Mouse (Mus musculus): ENCODE results near the gene Ccdc85c. TPM values are rescaled to one million over a fixed set of nuclear protein-coding genes. Genes with fewer than 3 reads are reported as not detected.

The Ccdc85c gene
- polyA plus RNA-seq, 1 experiment from 2014 or later = 2.3 TPM

DNA sequence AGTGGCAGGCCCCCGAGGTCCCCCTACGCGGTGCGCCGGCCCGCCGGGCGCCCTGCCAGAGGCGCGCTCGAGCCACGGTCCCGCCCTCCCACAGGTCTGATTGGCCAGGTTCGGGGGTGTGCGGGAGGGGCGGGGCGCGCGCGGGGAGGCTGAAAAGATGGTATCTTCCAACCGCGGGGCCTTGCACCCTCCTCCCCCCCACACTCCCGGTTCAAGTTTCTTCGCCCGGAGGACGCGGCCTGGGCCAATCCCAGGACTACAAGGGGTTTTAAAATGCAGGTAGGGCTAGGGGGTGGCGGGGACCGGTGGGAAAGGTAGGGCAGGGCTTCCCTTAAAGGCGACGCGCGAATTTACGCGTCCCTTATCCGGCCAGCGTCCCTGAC is 274 bp upstream of the Ccdc85c start:
- Histone ChIP-seq H3K4me2 (peak overlapping the region; percentile 94), H3K27me3 (peaks cover 78% of the 10 kb centered on the region), H3K4me3 (replicated peaks) (peak overlapping the region; percentile 67), H3K9me3 (replicated peaks) (no peaks in the 10 kb centered on the region), H3K36me3 (no peaks in the 10 kb centered on the region), H3K4me1 (replicated peaks) (peaks cover 72% of the 10 kb centered on the region), H3K9ac (peak overlapping the region; percentile 69), H3K27ac (no peak overlapping the region; the same call in 1 of the 2 replicates)
- WGBS (ENCODE audit: insufficient replicate concordance) = 0% methylated on average over 27 of the region's 37 CpGs
- peak; percentile 97 for ATAC-seq (ENCODE audit: low read depth)
- peak; percentile 94 for DNase-seq

DNA sequence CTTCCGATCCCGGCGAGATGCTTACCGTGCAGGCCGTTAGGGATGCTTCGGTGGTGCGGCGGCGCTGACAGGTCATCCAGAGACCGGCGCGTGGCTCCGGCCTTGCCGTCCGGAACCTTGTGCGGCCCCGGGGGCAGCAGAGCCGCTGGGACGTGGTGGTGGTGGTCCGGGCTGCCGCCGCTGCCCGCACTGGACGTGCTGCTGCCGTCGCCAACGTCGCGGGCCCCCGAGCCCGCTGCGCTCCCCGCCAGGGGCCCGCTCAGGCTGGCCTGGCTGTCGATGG is 971 bp downstream of the Ccdc85c start:
- DNase-seq = no peak
- no peak overlapping the region for H3K27ac ChIP-seq
- peak overlapping the region; percentile 94 for H3K4me2 ChIP-seq
- H3K27me3 ChIP-seq = peaks cover 77% of the 10 kb centered on the region
- ATAC-seq (ENCODE audit: low read depth) = no peak
- H3K9me3 ChIP-seq (replicated peaks) = no peaks in the 10 kb centered on the region
- no peaks in the 10 kb centered on the region for H3K36me3 ChIP-seq
- H3K4me1 ChIP-seq (replicated peaks) = peaks cover 84% of the 10 kb centered on the region
- H3K4me3 ChIP-seq (replicated peaks) = peak overlapping the region; percentile 67
- 2% methylated on average over 35 of the region's 35 CpGs for WGBS (ENCODE audit: insufficient replicate concordance)
- H3K9ac ChIP-seq = peak overlapping the region; percentile 76

GRCm38 (mm10) chr12:108273466-108274312 is 1.5 kb downstream of the Ccdc85c start:
- ATAC-seq (ENCODE audit: low read depth) = no peak
- 2% methylated on average over 21 of the region's 21 CpGs for WGBS (ENCODE audit: insufficient replicate concordance)
- H3K9ac ChIP-seq = peak overlapping the region; percentile 76
- H3K4me1 ChIP-seq (replicated peaks) = peaks cover 90% of the 10 kb centered on the region
- peaks cover 72% of the 10 kb centered on the region for H3K27me3 ChIP-seq
- H3K9me3 ChIP-seq (replicated peaks) = no peaks in the 10 kb centered on the region
- DNase-seq = no peak
- H3K36me3 ChIP-seq = no peaks in the 10 kb centered on the region
- H3K27ac ChIP-seq = peak overlapping the region; percentile 29; the same call in 1 of the 2 replicates
- peak overlapping the region; percentile 94 for H3K4me2 ChIP-seq
- peak overlapping the region; percentile 67 for H3K4me3 ChIP-seq (replicated peaks)

GRCm38 (mm10) chr12:108272143-108272635 is 3.0 kb downstream of the Ccdc85c start:
- H3K9ac ChIP-seq = no peak overlapping the region
- peak overlapping the region; percentile 94 for H3K4me2 ChIP-seq
- H3K27me3 ChIP-seq = peaks cover 58% of the 10 kb centered on the region
- no peak for DNase-seq
- no peak for ATAC-seq (ENCODE audit: low read depth)
- 0 out of 2 replicates have a peak overlapping the region, but pooled peaks have one; percentile 67 for H3K4me3 ChIP-seq (replicated peaks)
- no peaks in the 10 kb centered on the region for H3K36me3 ChIP-seq
- 52% methylated on average over 7 of the region's 7 CpGs for WGBS (ENCODE audit: insufficient replicate concordance)
- peaks cover 97% of the 10 kb centered on the region for H3K4me1 ChIP-seq (replicated peaks)
- peak overlapping the region; percentile 23; the same call in 1 of the 2 replicates for H3K27ac ChIP-seq
- H3K9me3 ChIP-seq (replicated peaks) = no peaks in the 10 kb centered on the region

GRCm38 (mm10) chr12:108271351-108272142 is 3.7 kb downstream of the Ccdc85c start:
- H3K9me3 ChIP-seq (replicated peaks) = no peaks in the 10 kb centered on the region
- no peak overlapping the region for H3K9ac ChIP-seq
- H3K27me3 ChIP-seq = peaks cover 52% of the 10 kb centered on the region
- no peak overlapping the region for H3K4me3 ChIP-seq (replicated peaks)
- DNase-seq (no peak), ATAC-seq (ENCODE audit: low read depth) (no peak)
- no peaks in the 10 kb centered on the region for H3K36me3 ChIP-seq
- H3K4me2 ChIP-seq = peak overlapping the region; percentile 94
- WGBS (ENCODE audit: insufficient replicate concordance) = 64% methylated on average over 16 of the region's 16 CpGs
- no peak overlapping the region for H3K27ac ChIP-seq
- peaks cover 98% of the 10 kb centered on the region for H3K4me1 ChIP-seq (replicated peaks)

- 45% methylated on average over 11 of the region's 13 CpGs for WGBS (ENCODE audit: insufficient replicate concordance)
- ATAC-seq (ENCODE audit: low read depth) (no peak), DNase-seq (no peak)
- Histone ChIP-seq H3K27me3 (peaks cover 40% of the 10 kb centered on the region), H3K9me3 (replicated peaks) (no peaks in the 10 kb centered on the region), H3K36me3 (no peaks in the 10 kb centered on the region), H3K4me2 (peak overlapping the region; percentile 94), H3K9ac (no peak overlapping the region), H3K4me3 (replicated peaks) (no peak overlapping the region), H3K27ac (0 out of 2 replicates have a peak overlapping the region, but pooled peaks have one; percentile 12), H3K4me1 (replicated peaks) (peaks cover 98% of the 10 kb centered on the region)
Observed at GRCm38 (mm10) chr12:108270240-108270919, 4.8 kb downstream of the Ccdc85c start.

DNA sequence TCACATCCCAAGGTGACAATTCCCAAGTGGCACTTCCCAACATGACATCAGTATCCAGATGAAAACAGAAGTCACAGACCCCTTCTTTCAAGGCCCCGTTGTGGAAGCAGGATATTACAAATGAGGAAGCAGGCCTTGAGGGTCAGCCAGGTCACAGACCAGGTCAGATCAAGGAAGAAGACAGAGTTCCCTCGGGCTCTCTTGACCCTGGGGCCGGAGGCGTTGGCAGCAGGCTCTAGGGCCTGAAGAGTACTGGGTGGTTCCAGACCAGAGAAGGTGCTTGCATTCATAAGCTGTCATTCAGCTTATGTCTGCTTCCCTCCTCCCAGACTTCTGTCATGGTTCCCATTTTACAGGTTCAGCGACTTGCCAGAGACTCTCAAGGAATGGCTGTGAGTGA is 5.5 kb downstream of the Ccdc85c start:
- no peak for ATAC-seq (ENCODE audit: low read depth)
- no peaks in the 10 kb centered on the region for H3K9me3 ChIP-seq (replicated peaks)
- H3K4me3 ChIP-seq (replicated peaks) = no peak overlapping the region
- 0 out of 2 replicates have a peak overlapping the region, but pooled peaks have one; percentile 36 for H3K27ac ChIP-seq
- 44% methylated on average over 5 of the region's 5 CpGs for WGBS (ENCODE audit: insufficient replicate concordance)
- H3K9ac ChIP-seq = no peak overlapping the region
- DNase-seq = no peak
- H3K4me2 ChIP-seq = 0 out of 2 replicates have a peak overlapping the region, but pooled peaks have one; percentile 94
- no peaks in the 10 kb centered on the region for H3K36me3 ChIP-seq
- H3K4me1 ChIP-seq (replicated peaks) = peaks cover 98% of the 10 kb centered on the region
- H3K27me3 ChIP-seq = peaks cover 33% of the 10 kb centered on the region

GRCm38 (mm10) chr12:108268970-108269369 is 6.3 kb downstream of the Ccdc85c start:
- H3K4me3 ChIP-seq (replicated peaks) = no peak overlapping the region
- H3K9me3 ChIP-seq (replicated peaks) = no peaks in the 10 kb centered on the region
- no peak overlapping the region for H3K27ac ChIP-seq
- 75% methylated on average over 10 of the region's 10 CpGs for WGBS (ENCODE audit: insufficient replicate concordance)
- no peaks in the 10 kb centered on the region for H3K36me3 ChIP-seq
- no peak overlapping the region for H3K9ac ChIP-seq
- no peak for ATAC-seq (ENCODE audit: low read depth)
- no peak overlapping the region for H3K4me2 ChIP-seq
- H3K27me3 ChIP-seq = peaks cover 26% of the 10 kb centered on the region
- no peak for DNase-seq
- peaks cover 98% of the 10 kb centered on the region for H3K4me1 ChIP-seq (replicated peaks)

GRCm38 (mm10) chr12:108267653-108268052 is 7.6 kb downstream of the Ccdc85c start:
- DNase-seq = no peak
- ATAC-seq (ENCODE audit: low read depth) = no peak
- no peak overlapping the region for H3K27ac ChIP-seq
- peaks cover 92% of the 10 kb centered on the region for H3K4me1 ChIP-seq (replicated peaks)
- no peaks in the 10 kb centered on the region for H3K9me3 ChIP-seq (replicated peaks)
- WGBS (ENCODE audit: insufficient replicate concordance) = 42% methylated on average over 7 of the region's 7 CpGs
- peaks cover 13% of the 10 kb centered on the region for H3K27me3 ChIP-seq
- H3K9ac ChIP-seq = no peak overlapping the region
- no peaks in the 10 kb centered on the region for H3K36me3 ChIP-seq
- no peak overlapping the region for H3K4me3 ChIP-seq (replicated peaks)
- H3K4me2 ChIP-seq = no peak overlapping the region

DNA sequence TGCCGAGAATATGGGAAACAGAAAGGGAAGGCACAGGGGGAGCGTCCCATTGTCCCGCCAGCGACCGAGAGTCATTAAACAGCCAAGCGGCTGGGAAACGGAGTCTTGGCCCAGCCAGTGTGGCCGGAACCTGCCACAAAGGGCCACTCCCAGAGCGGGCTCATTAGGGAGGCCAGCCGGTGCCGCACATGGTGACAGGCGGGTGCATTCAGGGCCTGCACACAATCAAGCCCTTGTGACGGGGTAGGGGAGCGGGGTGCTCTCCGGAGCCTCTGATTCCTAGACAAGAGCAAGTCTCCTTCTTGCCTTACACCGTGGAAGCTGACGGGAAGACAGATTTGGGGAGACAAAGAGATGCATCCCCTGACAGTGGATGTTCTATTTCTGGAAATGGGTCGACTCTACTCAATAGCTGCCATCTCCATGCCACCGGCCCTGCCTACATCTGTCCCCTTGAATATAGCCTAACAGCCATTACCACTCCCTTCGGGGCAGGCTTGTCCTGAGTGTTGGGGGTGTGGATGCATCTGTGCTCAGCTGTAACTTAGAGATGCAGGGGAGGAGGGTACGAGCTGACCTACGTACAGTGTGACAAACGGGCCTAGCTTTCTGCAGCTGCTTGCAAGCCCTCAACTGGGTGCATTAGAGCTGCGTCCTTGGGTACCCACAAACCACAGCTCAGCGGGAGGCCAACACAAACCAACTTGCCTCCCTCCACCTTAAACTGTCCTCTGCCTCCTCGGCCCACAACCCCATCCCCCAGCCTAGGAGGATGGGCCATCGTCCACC is 9.2 kb downstream of the Ccdc85c start:
- peaks cover 84% of the 10 kb centered on the region for H3K4me1 ChIP-seq (replicated peaks)
- no peak overlapping the region for H3K4me3 ChIP-seq (replicated peaks)
- no peaks in the 10 kb centered on the region for H3K36me3 ChIP-seq
- WGBS (ENCODE audit: insufficient replicate concordance) = 47% methylated on average over 27 of the region's 27 CpGs
- H3K27me3 ChIP-seq = no peaks in the 10 kb centered on the region
- H3K9me3 ChIP-seq (replicated peaks) = no peaks in the 10 kb centered on the region
- peak overlapping the region; percentile 34 for H3K27ac ChIP-seq
- no peak overlapping the region for H3K9ac ChIP-seq
- DNase-seq (no peak), ATAC-seq (ENCODE audit: low read depth) (no peak)
- H3K4me2 ChIP-seq = peak overlapping the region; percentile 17; the same call in 1 of the 2 replicates
